Mouse (Mus musculus): ENCODE data around the gene Enkd1. TPM values are rescaled to one million over a fixed set of nuclear protein-coding genes. Genes with fewer than 3 reads are reported as not detected.

Gene Enkd1
- polyA plus RNA-seq, 1 experiment from 2014 or later, result 17.9 TPM

Other genes with a start within 250 kb of the Enkd1 start
- 246 and 256 TPM in 2 replicates for gene Tppp3, start 236.7 kb downstream of the Enkd1 start, polyA plus RNA-seq (2015; fragmentation: Nextera tagmentation; extraction: Ambion mirVana)
- 39.0 and 40.2 TPM in 2 replicates for gene Zdhhc1, start 211.3 kb downstream of the Enkd1 start, polyA plus RNA-seq (2015; fragmentation: Nextera tagmentation; extraction: Ambion mirVana)
- 6.9 and 8.8 TPM in 2 replicates for gene Hsd11b2, start 189.5 kb downstream of the Enkd1 start, polyA plus RNA-seq (2015; fragmentation: Nextera tagmentation; extraction: Ambion mirVana)
- 250 and 273 TPM in 2 replicates for gene Atp6v0d1, start 142.2 kb downstream of the Enkd1 start, polyA plus RNA-seq (2015; fragmentation: Nextera tagmentation; extraction: Ambion mirVana)
- 37.2 and 41.7 TPM in 2 replicates for gene Ripor1, start 103.0 kb downstream of the Enkd1 start, polyA plus RNA-seq (2015; fragmentation: Nextera tagmentation; extraction: Ambion mirVana)
- 92.7 and 93.4 TPM in 2 replicates for gene Ctcf, start 71.6 kb downstream of the Enkd1 start, polyA plus RNA-seq (2015; fragmentation: Nextera tagmentation; extraction: Ambion mirVana)
- 0.75 and 1.4 TPM in 2 replicates for gene Agrp, start 70.8 kb downstream of the Enkd1 start, polyA plus RNA-seq (2015; fragmentation: Nextera tagmentation; extraction: Ambion mirVana)
- 22.0 and 22.1 TPM in 2 replicates for gene Carmil2, start 21.9 kb downstream of the Enkd1 start, polyA plus RNA-seq (2015; fragmentation: Nextera tagmentation; extraction: Ambion mirVana)
- gene Acd, start 7.1 kb downstream of the Enkd1 start, polyA plus RNA-seq (2015; fragmentation: Nextera tagmentation; extraction: Ambion mirVana), result 91.7 and 96.4 TPM in 2 replicates
- 62.5 and 63.8 TPM in 2 replicates for gene Pard6a, start 7.1 kb downstream of the Enkd1 start, polyA plus RNA-seq (2015; fragmentation: Nextera tagmentation; extraction: Ambion mirVana)
- 0.15 and 0.24 TPM in 2 replicates for gene 4933405L10Rik, start 555 bp downstream of the Enkd1 start, polyA plus RNA-seq (2015; fragmentation: Nextera tagmentation; extraction: Ambion mirVana)
- 82.7 and 82.9 TPM in 2 replicates for gene Gfod2, start 50.5 kb upstream of the Enkd1 start, polyA plus RNA-seq (2015; fragmentation: Nextera tagmentation; extraction: Ambion mirVana)
- 8.9 and 9.3 TPM in 2 replicates for gene Ranbp10, start 119.1 kb upstream of the Enkd1 start, polyA plus RNA-seq (2015; fragmentation: Nextera tagmentation; extraction: Ambion mirVana)
- 0.86 and 1.4 TPM in 2 replicates for gene Tsnaxip1, start 119.5 kb upstream of the Enkd1 start, polyA plus RNA-seq (2015; fragmentation: Nextera tagmentation; extraction: Ambion mirVana)
- 52.3 and 54.7 TPM in 2 replicates for gene Cenpt, start 145.1 kb upstream of the Enkd1 start, polyA plus RNA-seq (2015; fragmentation: Nextera tagmentation; extraction: Ambion mirVana)
- gene Thap11, start 146.9 kb upstream of the Enkd1 start, polyA plus RNA-seq (2015; fragmentation: Nextera tagmentation; extraction: Ambion mirVana), result 52.5 and 55.9 TPM in 2 replicates
- gene Nutf2, start 152.4 kb upstream of the Enkd1 start, polyA plus RNA-seq (2015; fragmentation: Nextera tagmentation; extraction: Ambion mirVana), result 118 and 158 TPM in 2 replicates
- gene Edc4, start 172.7 kb upstream of the Enkd1 start, polyA plus RNA-seq (2015; fragmentation: Nextera tagmentation; extraction: Ambion mirVana), result 47.8 and 54.4 TPM in 2 replicates
- 0.95 and 1.3 TPM in 2 replicates for gene Nrn1l, start 185.4 kb upstream of the Enkd1 start, polyA plus RNA-seq (2015; fragmentation: Nextera tagmentation; extraction: Ambion mirVana)
- 11.0 and 13.3 TPM in 2 replicates for gene Pskh1, start 192.2 kb upstream of the Enkd1 start, polyA plus RNA-seq (2015; fragmentation: Nextera tagmentation; extraction: Ambion mirVana)
- 3.3 and 4.5 TPM in 2 replicates for gene Ctrl, start 225.7 kb upstream of the Enkd1 start, polyA plus RNA-seq (2015; fragmentation: Nextera tagmentation; extraction: Ambion mirVana)
- 81.8 and 93.0 TPM in 2 replicates for gene Psmb10, start 230.2 kb upstream of the Enkd1 start, polyA plus RNA-seq (2015; fragmentation: Nextera tagmentation; extraction: Ambion mirVana)
- gene Lcat, start 235.2 kb upstream of the Enkd1 start, polyA plus RNA-seq (2015; fragmentation: Nextera tagmentation; extraction: Ambion mirVana), result 6.0 and 9.9 TPM in 2 replicates